ENCODE assay signal across 12 mouse cellular contexts in the genomic region with DNA sequence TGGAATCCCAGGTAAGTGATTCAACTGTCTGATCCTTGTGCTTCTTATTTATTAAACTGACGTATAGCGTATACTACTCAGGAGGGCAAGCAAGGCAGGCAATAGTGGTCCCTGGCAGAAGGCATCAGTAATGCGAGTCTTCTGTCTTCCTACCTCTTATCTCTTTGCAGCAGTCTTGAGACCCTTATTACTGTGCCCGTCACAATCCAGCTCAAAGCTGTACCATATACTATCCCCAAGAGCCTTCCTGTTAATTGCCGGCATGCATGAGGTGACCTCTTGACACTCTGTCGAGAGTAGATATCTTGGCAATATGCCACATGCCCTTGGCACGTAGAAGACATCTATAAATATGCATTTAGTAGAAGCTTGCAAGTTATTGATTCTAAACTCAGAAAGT.
DNase-seq lines count a peak whose midpoint lies in the region; ATAC-seq and TF ChIP-seq lines count a peak whose summit lies in the region.
"Had no signal": no experiment of that assay in that cellular context is flagged by ENCODE, and none has a peak within 500 bp of the region (broad histone marks: within the 10 kb centered on the region; RNA-seq: fewer than 3 reads in every experiment).

No protein-coding gene starts in this region.

- no peak overlapping the region for H3K4me3 ChIP-seq in heart, embryonic 13.5 days
- no peak overlapping the region for H3K4me3 ChIP-seq in stomach, embryonic 16.5 days (replicated peaks; ENCODE audit: low read length)
- H3K4me3 ChIP-seq in stomach, postnatal 0 days (ENCODE audit: low read depth, low read length) = no peak overlapping the region
- H3K4me3 ChIP-seq: embryonic facial prominence, embryonic 12.5 days had no signal

- peak overlapping the region; percentile 83 for H3K27ac ChIP-seq in heart, embryonic 13.5 days (replicated peaks)
- no peak overlapping the region for H3K27ac ChIP-seq in stomach, embryonic 16.5 days (ENCODE audit: low read length)
- no peak overlapping the region for H3K27ac ChIP-seq in stomach, postnatal 0 days (replicated peaks)
- H3K27ac ChIP-seq: embryonic facial prominence, embryonic 12.5 days; liver, embryonic 14.5 days had no signal

- H3K4me2 ChIP-seq in heart, embryonic 13.5 days = peak overlapping the region; percentile 16; the same call in 1 of the 2 replicates
- H3K4me2 ChIP-seq in stomach, embryonic 16.5 days (ENCODE audit: low read depth, low read length) = no peak overlapping the region
- H3K4me2 ChIP-seq in stomach, postnatal 0 days (replicated peaks; ENCODE audit: low read depth) = no peak overlapping the region
- H3K4me2 ChIP-seq: embryonic facial prominence, embryonic 12.5 days had no signal

- no peak for TF ChIP-seq CTCF in stomach, postnatal 0 days (IDR thresholded peaks at IDR 0.05; ENCODE audit: low read depth)

- TF ChIP-seq EP300 in stomach, postnatal 0 days (optimal IDR thresholded peaks at IDR 0.05) = no peak

- H3K36me3 ChIP-seq in heart, embryonic 13.5 days = 0 out of 2 replicates have a peak, but pooled peaks cover 3% of the 10 kb centered on the region
- no peaks in the 10 kb centered on the region for H3K36me3 ChIP-seq in stomach, embryonic 16.5 days (ENCODE audit: control insufficient read depth, insufficient read depth, low read length)
- no peaks in the 10 kb centered on the region for H3K36me3 ChIP-seq in stomach, postnatal 0 days (ENCODE audit: control insufficient read depth, insufficient read depth, low read length)
- H3K36me3 ChIP-seq: embryonic facial prominence, embryonic 12.5 days had no signal

- DNase-seq in heart, adult 18-20 months = no peak
- DNase-seq in stomach, postnatal 0 days (ENCODE audit: low spot score) = no peak
- DNase-seq in left cerebral cortex, adult 11 months (ENCODE audit: low spot score) = no peak
- no peak for DNase-seq in gastrocnemius, postnatal 14 days
- DNase-seq: cerebellum, postnatal 25 days; layer of hippocampus, postnatal 36 days; lung, postnatal 14 days had no signal

- 0 out of 2 replicates have a peak, but pooled peaks cover 8% of the 10 kb centered on the region for H3K9me3 ChIP-seq in heart, embryonic 13.5 days
- H3K9me3 ChIP-seq in stomach, embryonic 16.5 days (replicated peaks; ENCODE audit: control insufficient read depth, low read length) = no peaks in the 10 kb centered on the region; the same call in 1 of the 2 replicates
- peaks cover 3% of the 10 kb centered on the region; the same call in 1 of the 2 replicates for H3K9me3 ChIP-seq in stomach, postnatal 0 days (ENCODE audit: control insufficient read depth, low read length)
- H3K9me3 ChIP-seq: embryonic facial prominence, embryonic 12.5 days had no signal

- no peak for ATAC-seq in heart, embryonic 13.5 days (ENCODE audit: extremely low read depth, insufficient number of reproducible peaks, low FRiP score, low TSS enrichment)
- ATAC-seq in stomach, embryonic 16.5 days (ENCODE audit: insufficient read depth, low FRiP score) = 0 out of 2 replicates have a peak, but pooled peaks have one; percentile 6
- ATAC-seq in stomach, postnatal 0 days (ENCODE audit: low FRiP score, low TSS enrichment) = no peak
- ATAC-seq in megakaryocyte-erythroid progenitor cell, adult 5-6 weeks (replicated peaks; ENCODE audit: low FRiP score, low TSS enrichment, poor library complexity, severe bottlenecking) = peak; percentile 58

- no peaks in the 10 kb centered on the region for H3K27me3 ChIP-seq in heart, embryonic 13.5 days (replicated peaks)
- H3K27me3 ChIP-seq in stomach, embryonic 16.5 days (ENCODE audit: control insufficient read depth, insufficient read depth, low read length) = no peaks in the 10 kb centered on the region
- H3K27me3 ChIP-seq in stomach, postnatal 0 days (ENCODE audit: control insufficient read depth, insufficient read depth, low read length) = no peaks in the 10 kb centered on the region
- H3K27me3 ChIP-seq: embryonic facial prominence, embryonic 12.5 days had no signal

- H3K4me1 ChIP-seq in heart, embryonic 13.5 days = peaks cover 57% of the 10 kb centered on the region
- 0 out of 2 replicates have a peak, but pooled peaks cover 8% of the 10 kb centered on the region for H3K4me1 ChIP-seq in stomach, embryonic 16.5 days (ENCODE audit: control insufficient read depth, insufficient read depth, low read length)
- no peaks in the 10 kb centered on the region for H3K4me1 ChIP-seq in stomach, postnatal 0 days (replicated peaks; ENCODE audit: control insufficient read depth, insufficient read depth)
- H3K4me1 ChIP-seq: embryonic facial prominence, embryonic 12.5 days had no signal

- intact Hi-C loops in gastrocnemius, postnatal 14 days (cut with DNase I; ENCODE audit: low total_unique reads) = no loop called here

- H3K9ac ChIP-seq in heart, embryonic 13.5 days = no peak overlapping the region
- H3K9ac ChIP-seq in stomach, embryonic 16.5 days (ENCODE audit: low read length) = no peak overlapping the region
- H3K9ac ChIP-seq in stomach, postnatal 0 days (ENCODE audit: low read length) = no peak overlapping the region
- H3K9ac ChIP-seq: embryonic facial prominence, embryonic 12.5 days; liver, embryonic 14.5 days had no signal

- WGBS in heart, embryonic 13.5 days = 32% methylated on average over 7 of the region's 7 CpGs
- WGBS in stomach, embryonic 16.5 days = 66% methylated on average over 7 of the region's 7 CpGs
- 63% methylated on average over 7 of the region's 7 CpGs for whole genome bisulfite sequencing in stomach, postnatal 0 days

Comparison
In these comparisons a context has a peak if more than half of its experiments do, and no peak if none do; other contexts are left out.
1. ATAC-seq: peak in stomach, embryonic 16.5 days (single experiment) and megakaryocyte-erythroid progenitor cell, adult 5-6 weeks (single experiment); none in heart, embryonic 13.5 days (single experiment) and stomach, postnatal 0 days (single experiment).